Mouse (Mus musculus): ENCODE measurements around the gene Dapk2. TPM values are rescaled to one million over a fixed set of nuclear protein-coding genes. Genes with fewer than 3 reads are reported as not detected.

Dapk2 gene
- total RNA-seq, 2 experiments from 2014 or later: 7.6 to 9.7 TPM

GRCm38 (mm10) chr9:66138193-66138592 lies 19.8 kb upstream of the Dapk2 start:
- no peak for DNase-seq (ENCODE audit: low spot score in 2 of 2)

- DNase-seq (ENCODE audit: low spot score in 2 of 2): no peak
Observed at GRCm38 (mm10) chr9:66142265-66142664, 15.8 kb upstream of the Dapk2 start.

GRCm38 (mm10) chr9:66144248-66144647 lies 13.8 kb upstream of the Dapk2 start:
- peak in 1 of 2 experiments; percentile 36 for DNase-seq (ENCODE audit: low spot score in 2 of 2)

GRCm38 (mm10) chr9:66146141-66146540 lies 11.9 kb upstream of the Dapk2 start:
- no peak for DNase-seq (ENCODE audit: low spot score in 2 of 2)

- no peak for DNase-seq (ENCODE audit: low spot score in 2 of 2)
Observed at GRCm38 (mm10) chr9:66152011-66152410, 6.0 kb upstream of the Dapk2 start.

GRCm38 (mm10) chr9:66153594-66153993 lies 4.4 kb upstream of the Dapk2 start:
- DNase-seq (ENCODE audit: low spot score in 2 of 2): no peak

GRCm38 (mm10) chr9:66154013-66154412 lies 4.0 kb upstream of the Dapk2 start:
- DNase-seq (ENCODE audit: low spot score in 2 of 2): no peak

GRCm38 (mm10) chr9:66155534-66155933 lies 2.5 kb upstream of the Dapk2 start:
- DNase-seq (ENCODE audit: low spot score in 2 of 2): no peak

- no peak for DNase-seq (ENCODE audit: low spot score in 2 of 2)
Observed at GRCm38 (mm10) chr9:66158885-66159430, 935 bp downstream of the Dapk2 start.

GRCm38 (mm10) chr9:66160155-66160554 lies 2.1 kb downstream of the Dapk2 start:
- no peak for DNase-seq (ENCODE audit: low spot score in 2 of 2)

GRCm38 (mm10) chr9:66162995-66163394 lies 5.0 kb downstream of the Dapk2 start:
- no peak for DNase-seq (ENCODE audit: low spot score in 2 of 2)

GRCm38 (mm10) chr9:66167222-66167621 lies 9.2 kb downstream of the Dapk2 start:
- no peak for DNase-seq (ENCODE audit: low spot score in 2 of 2)

- no peak for DNase-seq (ENCODE audit: low spot score in 2 of 2)
Observed at GRCm38 (mm10) chr9:66168233-66168632, 10.2 kb downstream of the Dapk2 start.

GRCm38 (mm10) chr9:66170506-66170905 lies 12.5 kb downstream of the Dapk2 start:
- no peak for DNase-seq (ENCODE audit: low spot score in 2 of 2)

- no peak for DNase-seq (ENCODE audit: low spot score in 2 of 2)
Observed at GRCm38 (mm10) chr9:66171275-66171921, 13.4 kb downstream of the Dapk2 start.

- DNase-seq (ENCODE audit: low spot score in 2 of 2): no peak
Observed at GRCm38 (mm10) chr9:66173316-66173855, 15.4 kb downstream of the Dapk2 start.

- no peak for DNase-seq (ENCODE audit: low spot score in 2 of 2)
Observed at GRCm38 (mm10) chr9:66174985-66175384, 17.0 kb downstream of the Dapk2 start.

GRCm38 (mm10) chr9:66177975-66178374 lies 20.0 kb downstream of the Dapk2 start:
- DNase-seq (ENCODE audit: low spot score in 2 of 2): no peak

GRCm38 (mm10) chr9:66179795-66180194 lies 21.8 kb downstream of the Dapk2 start:
- DNase-seq (ENCODE audit: low spot score in 2 of 2): no peak

GRCm38 (mm10) chr9:66181126-66181825 lies 23.3 kb downstream of the Dapk2 start:
- DNase-seq (ENCODE audit: low spot score in 2 of 2): no peak

GRCm38 (mm10) chr9:66181826-66182678 lies 24.0 kb downstream of the Dapk2 start:
- no peak for DNase-seq (ENCODE audit: low spot score in 2 of 2)

GRCm38 (mm10) chr9:66182679-66182993 lies 24.6 kb downstream of the Dapk2 start:
- DNase-seq (ENCODE audit: low spot score in 2 of 2): no peak

All from adrenal gland, postnatal 4 days (tissue).